Mouse (Mus musculus): ENCODE measurements at regions not wholly inside any gene's neighbourhood (a gene's known extent, or its start where the extent isn't known, plus 50 kb on each side); places are given as distances from the start of the nearest gene placed in this dataset.

- no peak for TF ChIP-seq CTCF (IDR thresholded peaks at IDR 0.05; ENCODE audit: low read depth)
- Histone ChIP-seq H3K9me3 (ENCODE audit: control insufficient read depth) (no peaks in the 10 kb centered on the region), H3K9ac (ENCODE audit: low read depth, low read length) (no peak overlapping the region), H3K27ac (ENCODE audit: low read depth, low read length) (no peak overlapping the region), H3K27me3 (replicated peaks; ENCODE audit: control insufficient read depth, insufficient read depth, low read length) (no peaks in the 10 kb centered on the region), H3K4me1 (replicated peaks; ENCODE audit: control insufficient read depth, insufficient read depth, low read length) (no peaks in the 10 kb centered on the region), H3K36me3 (ENCODE audit: control insufficient read depth, insufficient read depth) (no peaks in the 10 kb centered on the region), H3K4me2 (replicated peaks; ENCODE audit: low read depth) (no peak overlapping the region), H3K4me3 (ENCODE audit: low read depth, low read length) (no peak overlapping the region)
- 58% methylated on average over 6 of the region's 6 CpGs for WGBS
- no peak for ATAC-seq
Observed at GRCm38 (mm10) chr9:52415706-52416105, 247.3 kb upstream of the Zc3h12c start.

GRCm38 (mm10) chr9:52407841-52408240 is 239.5 kb upstream of the Zc3h12c start:
- Histone ChIP-seq H3K4me3 (ENCODE audit: low read depth, low read length) (no peak overlapping the region), H3K27ac (ENCODE audit: low read depth, low read length) (no peak overlapping the region), H3K4me1 (replicated peaks; ENCODE audit: control insufficient read depth, insufficient read depth, low read length) (no peaks in the 10 kb centered on the region), H3K27me3 (replicated peaks; ENCODE audit: control insufficient read depth, insufficient read depth, low read length) (no peaks in the 10 kb centered on the region), H3K9me3 (ENCODE audit: control insufficient read depth) (no peaks in the 10 kb centered on the region), H3K4me2 (replicated peaks; ENCODE audit: low read depth) (no peak overlapping the region), H3K9ac (ENCODE audit: low read depth, low read length) (no peak overlapping the region), H3K36me3 (ENCODE audit: control insufficient read depth, insufficient read depth) (no peaks in the 10 kb centered on the region)
- TF ChIP-seq CTCF (IDR thresholded peaks at IDR 0.05; ENCODE audit: low read depth): no peak
- 93% methylated on average over 6 of the region's 6 CpGs for WGBS
- no peak for ATAC-seq

- WGBS: 80% methylated on average over 2 of the region's 2 CpGs
- no peak overlapping the region for H3K4me3 ChIP-seq (ENCODE audit: low read depth, low read length)
- no peak overlapping the region for H3K27ac ChIP-seq (ENCODE audit: low read depth, low read length)
- no peak overlapping the region for H3K9ac ChIP-seq (ENCODE audit: low read depth, low read length)
- TF ChIP-seq CTCF (IDR thresholded peaks at IDR 0.05; ENCODE audit: low read depth): no peak
- no peak for ATAC-seq
- H3K4me1 ChIP-seq (replicated peaks; ENCODE audit: control insufficient read depth, insufficient read depth, low read length): no peaks in the 10 kb centered on the region
- H3K9me3 ChIP-seq (ENCODE audit: control insufficient read depth): no peaks in the 10 kb centered on the region
- no peaks in the 10 kb centered on the region for H3K27me3 ChIP-seq (replicated peaks; ENCODE audit: control insufficient read depth, insufficient read depth, low read length)
- no peaks in the 10 kb centered on the region for H3K36me3 ChIP-seq (ENCODE audit: control insufficient read depth, insufficient read depth)
- H3K4me2 ChIP-seq (replicated peaks; ENCODE audit: low read depth): no peak overlapping the region
Observed at GRCm38 (mm10) chr9:52402496-52402895, 234.1 kb upstream of the Zc3h12c start.

- H3K27ac ChIP-seq (ENCODE audit: low read depth, low read length): no peak overlapping the region
- H3K9me3 ChIP-seq (ENCODE audit: control insufficient read depth): no peaks in the 10 kb centered on the region
- H3K4me3 ChIP-seq (ENCODE audit: low read depth, low read length): no peak overlapping the region
- H3K9ac ChIP-seq (ENCODE audit: low read depth, low read length): no peak overlapping the region
- WGBS: 60% methylated on average over 2 of the region's 2 CpGs
- H3K27me3 ChIP-seq (replicated peaks; ENCODE audit: control insufficient read depth, insufficient read depth, low read length): no peaks in the 10 kb centered on the region
- H3K36me3 ChIP-seq (ENCODE audit: control insufficient read depth, insufficient read depth): no peaks in the 10 kb centered on the region
- H3K4me2 ChIP-seq (replicated peaks; ENCODE audit: low read depth): no peak overlapping the region
- TF ChIP-seq CTCF (IDR thresholded peaks at IDR 0.05; ENCODE audit: low read depth): no peak
- ATAC-seq: no peak
- no peaks in the 10 kb centered on the region for H3K4me1 ChIP-seq (replicated peaks; ENCODE audit: control insufficient read depth, insufficient read depth, low read length)
Observed at GRCm38 (mm10) chr9:52379031-52379430, 210.7 kb upstream of the Zc3h12c start.

- no peak overlapping the region for H3K4me3 ChIP-seq (ENCODE audit: low read depth, low read length)
- no peak overlapping the region for H3K9ac ChIP-seq (ENCODE audit: low read depth, low read length)
- no peaks in the 10 kb centered on the region for H3K9me3 ChIP-seq (ENCODE audit: control insufficient read depth)
- no peaks in the 10 kb centered on the region for H3K36me3 ChIP-seq (ENCODE audit: control insufficient read depth, insufficient read depth)
- no peaks in the 10 kb centered on the region for H3K27me3 ChIP-seq (replicated peaks; ENCODE audit: control insufficient read depth, insufficient read depth, low read length)
- no peak overlapping the region for H3K4me2 ChIP-seq (replicated peaks; ENCODE audit: low read depth)
- ATAC-seq: no peak
- no peaks in the 10 kb centered on the region for H3K4me1 ChIP-seq (replicated peaks; ENCODE audit: control insufficient read depth, insufficient read depth, low read length)
- H3K27ac ChIP-seq (ENCODE audit: low read depth, low read length): no peak overlapping the region
- TF ChIP-seq CTCF (IDR thresholded peaks at IDR 0.05; ENCODE audit: low read depth): no peak
Observed at GRCm38 (mm10) chr9:52377761-52378160, 209.4 kb upstream of the Zc3h12c start.

GRCm38 (mm10) chr9:52376914-52377313 is 208.5 kb upstream of the Zc3h12c start:
- Histone ChIP-seq H3K27ac (ENCODE audit: low read depth, low read length) (no peak overlapping the region), H3K4me1 (replicated peaks; ENCODE audit: control insufficient read depth, insufficient read depth, low read length) (no peaks in the 10 kb centered on the region), H3K4me3 (ENCODE audit: low read depth, low read length) (no peak overlapping the region), H3K27me3 (replicated peaks; ENCODE audit: control insufficient read depth, insufficient read depth, low read length) (no peaks in the 10 kb centered on the region), H3K36me3 (ENCODE audit: control insufficient read depth, insufficient read depth) (no peaks in the 10 kb centered on the region), H3K9ac (ENCODE audit: low read depth, low read length) (no peak overlapping the region), H3K9me3 (ENCODE audit: control insufficient read depth) (no peaks in the 10 kb centered on the region), H3K4me2 (replicated peaks; ENCODE audit: low read depth) (no peak overlapping the region)
- ATAC-seq: no peak
- no peak for TF ChIP-seq CTCF (IDR thresholded peaks at IDR 0.05; ENCODE audit: low read depth)
- 84% methylated on average over 3 of the region's 3 CpGs for WGBS

- Histone ChIP-seq H3K27ac (ENCODE audit: low read depth, low read length) (no peak overlapping the region), H3K4me2 (replicated peaks; ENCODE audit: low read depth) (no peak overlapping the region), H3K36me3 (ENCODE audit: control insufficient read depth, insufficient read depth) (no peaks in the 10 kb centered on the region), H3K27me3 (replicated peaks; ENCODE audit: control insufficient read depth, insufficient read depth, low read length) (no peaks in the 10 kb centered on the region), H3K9ac (ENCODE audit: low read depth, low read length) (no peak overlapping the region), H3K4me3 (ENCODE audit: low read depth, low read length) (no peak overlapping the region), H3K9me3 (ENCODE audit: control insufficient read depth) (no peaks in the 10 kb centered on the region), H3K4me1 (replicated peaks; ENCODE audit: control insufficient read depth, insufficient read depth, low read length) (no peaks in the 10 kb centered on the region)
- 93% methylated on average over 1 of the region's 1 CpGs for WGBS
- no peak for TF ChIP-seq CTCF (IDR thresholded peaks at IDR 0.05; ENCODE audit: low read depth)
- no peak for ATAC-seq
Observed at GRCm38 (mm10) chr9:52371296-52371695, 202.9 kb upstream of the Zc3h12c start.

All from intestine, postnatal 0 days (tissue).